Mouse (Mus musculus) granulocyte monocyte progenitor cell, adult 5-6 weeks (primary cell): ENCODE measurements around the gene Gm21764. TPM values are rescaled to one million over a fixed set of nuclear protein-coding genes. Genes with fewer than 3 reads are reported as not detected.
"Not testable (repeated sequence)": the region's sequence is repeated elsewhere in the genome, so short reads cannot be mapped to it uniquely, and the experiment has no call there.

Experiments
- ATAC-seq: replicated peaks from 2 replicates; pipeline ENCODE4 v1.8.0; 2016; ENCODE audit warnings: mild to moderate bottlenecking, moderate TSS enrichment, inconsistent platforms; ENCODE audit not compliant: poor library complexity, severe bottlenecking
- total RNA-seq, 2 experiments: library from RNA; stranded (forward) in 1 of 2; stranded (reverse) in 1 of 2; fragments of 200-712, 200-1000 nt in 1 of 2; fragments of >200 nt in 1 of 2; fragmentation: Nextera tagmentation in 1 of 2; gene quantifications; 2 replicates each; pipeline ENCODE4 v1.2.3; 2014 to 2017

Gm21764 gene
- not detected in 2 replicates for total RNA-seq (2014; fragmentation: Nextera tagmentation)
- total RNA-seq (2017), result not detected in 2 replicates

- not testable (repeated sequence) for ATAC-seq
Observed at GRCm38 (mm10) chrY:18061712-18062111, at the start of gene Gm21764. TSS of gene Gm21764 (minus strand) at chrY:18061812.

- not testable (repeated sequence) for ATAC-seq
Observed at GRCm38 (mm10) chrY:18088816-18089215, 27.2 kb upstream of the Gm21764 start, which contains the start of gene Ssty1. TSS of gene Ssty1 (plus strand) at chrY:18089116.

Other genes with a start within 250 kb of the Gm21764 start
- not detected in 2 replicates for gene Gm21904, start 215.5 kb downstream of the Gm21764 start, total RNA-seq (2014; fragmentation: Nextera tagmentation)
- gene Gm21904, start 215.5 kb downstream of the Gm21764 start, total RNA-seq (2017), result not detected in 2 replicates
- not detected in 2 replicates for gene Gm20772, start 187.1 kb downstream of the Gm21764 start, total RNA-seq (2014; fragmentation: Nextera tagmentation)
- gene Gm20772, start 187.1 kb downstream of the Gm21764 start, total RNA-seq (2017), result not detected in 2 replicates
- gene Gm20831, start 187.1 kb downstream of the Gm21764 start, total RNA-seq (2014; fragmentation: Nextera tagmentation), result not detected in 2 replicates
- not detected in 2 replicates for gene Gm20831, start 187.1 kb downstream of the Gm21764 start, total RNA-seq (2017)
- not detected in 2 replicates for gene Srsy, start 124.5 kb downstream of the Gm21764 start, total RNA-seq (2014; fragmentation: Nextera tagmentation)
- gene Srsy, start 124.5 kb downstream of the Gm21764 start, total RNA-seq (2017), result not detected in 2 replicates
- gene Ssty1, start 27.3 kb upstream of the Gm21764 start, total RNA-seq (2014; fragmentation: Nextera tagmentation), result not detected in 2 replicates
- not detected in 2 replicates for gene Ssty1, start 27.3 kb upstream of the Gm21764 start, total RNA-seq (2017)